Mouse (Mus musculus) C2C12 (cell line): ENCODE measurements around the gene Clstn3. TPM values are rescaled to one million over a fixed set of nuclear protein-coding genes. Genes with fewer than 3 reads are reported as not detected.
A peak's percentile ranks its signal among the peaks of the same experiment; 100 is the strongest.
"Not testable (repeated sequence)": the region's sequence is repeated elsewhere in the genome, so short reads cannot be mapped to it uniquely, and the experiment has no call there.

ENCODE experiments used
- H3K27me3 ChIP-seq: one replicate; pipeline ENCODE4 v1.6.1; 2011; ENCODE audit not compliant: control insufficient read depth, insufficient read depth, insufficient read length
- H3K36me3 ChIP-seq: one replicate; pipeline ENCODE4 v1.6.1; 2011; ENCODE audit not compliant: control insufficient read depth, insufficient read depth
- H3K4me3 ChIP-seq: one replicate; pipeline ENCODE4 v1.5.1; 2011; ENCODE audit warnings: mild to moderate bottlenecking, control low read depth; ENCODE audit not compliant: poor library complexity, insufficient read depth, severe bottlenecking
- H3K79me2 ChIP-seq: one replicate; pipeline ENCODE4 v1.6.1; 2011; ENCODE audit not compliant: control insufficient read depth, insufficient read depth
- H3K79me3 ChIP-seq: one replicate; pipeline ENCODE4 v1.6.1; 2011; ENCODE audit warnings: low read depth, control low read depth
- H3ac ChIP-seq: one replicate; pipeline ENCODE3; 2011; ENCODE audit warnings: low read depth; ENCODE audit not compliant: control insufficient read depth, insufficient read length
- CEBPB ChIP-seq: IDR thresholded peaks from one replicate; pipeline ENCODE4 v1.6.1; 2011; ENCODE audit warnings: low read depth, mild to moderate bottlenecking, control low read depth, moderate library complexity
- CTCF ChIP-seq: IDR thresholded peaks from one replicate; pipeline ENCODE4 v1.5.1; 2011; ENCODE audit not compliant: control insufficient read depth, insufficient read depth, insufficient read length
- FOSL1 ChIP-seq: IDR thresholded peaks from one replicate; pipeline ENCODE4 v1.8.0; 2011; ENCODE audit warnings: mild to moderate bottlenecking, low read length; ENCODE audit not compliant: poor library complexity, insufficient read depth, severe bottlenecking
- MAX ChIP-seq: IDR thresholded peaks from one replicate; pipeline ENCODE4 v1.6.1; 2011; ENCODE audit warnings: mild to moderate bottlenecking, control low read depth
- MYOD1 ChIP-seq: IDR thresholded peaks from one replicate; pipeline ENCODE4 v1.6.1; 2011; ENCODE audit warnings: low read depth; ENCODE audit not compliant: control insufficient read depth, insufficient read length
- MYOG ChIP-seq: IDR thresholded peaks from one replicate; pipeline ENCODE4 v1.6.1; 2011; ENCODE audit not compliant: control insufficient read depth, insufficient read length; ENCODE audit errors: extremely low read depth
- USF1 ChIP-seq: IDR thresholded peaks from one replicate; pipeline ENCODE4 v1.6.1; 2011; ENCODE audit warnings: low read depth, mild to moderate bottlenecking, control low read depth, moderate library complexity
- polyA plus RNA-seq: library from polyadenylated mRNA; unstranded; fragments of >200 nt; fragmentation: generic; extraction: Trizol; gene quantifications from one replicate; pipeline ENCODE4 v1.2.1, GENCODE M21; 2012; ENCODE audit warnings: missing spikeins

The Clstn3 gene
- polyA plus RNA-seq, 1 experiment, result 1.8 TPM

- TF ChIP-seq USF1 (no peak), CTCF (no peak), MAX (no peak), FOSL1 (no peak), MYOG (no peak), MYOD1 (no peak), CEBPB (no peak)
- Histone ChIP-seq H3K36me3 (peaks cover 38% of the 10 kb centered on the region), H3K79me2 (peaks cover 55% of the 10 kb centered on the region), H3ac (peak overlapping the region; percentile 84), H3K27me3 (no peaks in the 10 kb centered on the region), H3K4me3 (peak overlapping the region; percentile 78), H3K79me3 (peaks cover 18% of the 10 kb centered on the region)
Observed at GRCm38 (mm10) chr6:124413770-124414149, 50.8 kb downstream of the Clstn3 start.

GRCm38 (mm10) chr6:124408355-124408754 lies 56.2 kb downstream of the Clstn3 start:
- no peak for TF ChIP-seq USF1
- TF ChIP-seq FOSL1, result no peak
- no peak for TF ChIP-seq MYOG
- no peak for TF ChIP-seq CEBPB
- no peak for TF ChIP-seq CTCF
- no peak for TF ChIP-seq MYOD1
- TF ChIP-seq MAX, result no peak
- H3K4me3 ChIP-seq, result no peak overlapping the region
- H3K27me3 ChIP-seq, result no peaks in the 10 kb centered on the region
- peaks cover 69% of the 10 kb centered on the region for H3K79me2 ChIP-seq
- no peak overlapping the region for H3ac ChIP-seq
- H3K79me3 ChIP-seq, result peaks cover 14% of the 10 kb centered on the region
- peaks cover 78% of the 10 kb centered on the region for H3K36me3 ChIP-seq

- Histone ChIP-seq H3K36me3 (peaks cover 79% of the 10 kb centered on the region), H3K79me3 (peaks cover 12% of the 10 kb centered on the region), H3ac (no peak overlapping the region), H3K27me3 (no peaks in the 10 kb centered on the region), H3K4me3 (no peak overlapping the region), H3K79me2 (peaks cover 57% of the 10 kb centered on the region)
- TF ChIP-seq USF1, result no peak
- TF ChIP-seq MYOD1, result no peak
- TF ChIP-seq MAX, result no peak
Observed at GRCm38 (mm10) chr6:124407180-124407579, 57.4 kb downstream of the Clstn3 start.

- no peak overlapping the region for H3ac ChIP-seq
- peaks cover 79% of the 10 kb centered on the region for H3K36me3 ChIP-seq
- peaks cover 48% of the 10 kb centered on the region for H3K79me2 ChIP-seq
- peaks cover 9% of the 10 kb centered on the region for H3K79me3 ChIP-seq
- TF ChIP-seq MAX, result no peak
- TF ChIP-seq CTCF, result no peak
- no peak for TF ChIP-seq USF1
- TF ChIP-seq MYOG, result no peak
- TF ChIP-seq CEBPB, result no peak
- no peak for TF ChIP-seq MYOD1
- TF ChIP-seq FOSL1, result no peak
- H3K27me3 ChIP-seq, result no peaks in the 10 kb centered on the region
- no peak overlapping the region for H3K4me3 ChIP-seq
Observed at GRCm38 (mm10) chr6:124406326-124406725, 58.3 kb downstream of the Clstn3 start.

- no peak for TF ChIP-seq FOSL1
- TF ChIP-seq CTCF, result no peak
- H3K36me3 ChIP-seq, result peaks cover 83% of the 10 kb centered on the region
Observed at GRCm38 (mm10) chr6:124399738-124400137, 64.9 kb downstream of the Clstn3 start.

GRCm38 (mm10) chr6:124394991-124395390 lies 69.6 kb downstream of the Clstn3 start:
- H3K36me3 ChIP-seq, result peaks cover 37% of the 10 kb centered on the region
- not testable (repeated sequence) for H3ac ChIP-seq, H3K27me3 ChIP-seq, H3K79me3 ChIP-seq, H3K4me3 ChIP-seq, H3K79me2 ChIP-seq

More at GRCm38 (mm10) chr6:124399738-124400137, 64.9 kb downstream of the Clstn3 start:
- no peaks in the 10 kb centered on the region for H3K79me3 ChIP-seq
- H3K79me2 ChIP-seq, result no peaks in the 10 kb centered on the region
- H3K4me3 ChIP-seq, result no peak overlapping the region
- no peaks in the 10 kb centered on the region for H3K27me3 ChIP-seq
- H3ac ChIP-seq, result no peak overlapping the region

Other genes starting within 250 kb of the Clstn3 start
- gene Vmn2r27, start 232.9 kb downstream of the Clstn3 start, polyA plus RNA-seq, result not detected
- 0.06 TPM for gene Cd163, start 160.1 kb downstream of the Clstn3 start, polyA plus RNA-seq
- gene Pex5, start 49.7 kb downstream of the Clstn3 start, polyA plus RNA-seq, result 32.9 TPM
- gene C1rl, start 28.3 kb upstream of the Clstn3 start, polyA plus RNA-seq, result 0.50 TPM
- 0.62 TPM for gene C1ra, start 47.6 kb upstream of the Clstn3 start, polyA plus RNA-seq
- 0.05 TPM for gene C1s1, start 77.6 kb upstream of the Clstn3 start, polyA plus RNA-seq
- gene C1rb, start 105.5 kb upstream of the Clstn3 start, polyA plus RNA-seq, result not detected
- gene C1s2, start 171.3 kb upstream of the Clstn3 start, polyA plus RNA-seq, result 0.04 TPM
- gene Lpcat3, start 198.2 kb upstream of the Clstn3 start, polyA plus RNA-seq, result 55.4 TPM
- gene Emg1, start 247.4 kb upstream of the Clstn3 start, polyA plus RNA-seq, result 208 TPM
- gene Phb2, start 247.5 kb upstream of the Clstn3 start, polyA plus RNA-seq, result 456 TPM